In the genomic region with DNA sequence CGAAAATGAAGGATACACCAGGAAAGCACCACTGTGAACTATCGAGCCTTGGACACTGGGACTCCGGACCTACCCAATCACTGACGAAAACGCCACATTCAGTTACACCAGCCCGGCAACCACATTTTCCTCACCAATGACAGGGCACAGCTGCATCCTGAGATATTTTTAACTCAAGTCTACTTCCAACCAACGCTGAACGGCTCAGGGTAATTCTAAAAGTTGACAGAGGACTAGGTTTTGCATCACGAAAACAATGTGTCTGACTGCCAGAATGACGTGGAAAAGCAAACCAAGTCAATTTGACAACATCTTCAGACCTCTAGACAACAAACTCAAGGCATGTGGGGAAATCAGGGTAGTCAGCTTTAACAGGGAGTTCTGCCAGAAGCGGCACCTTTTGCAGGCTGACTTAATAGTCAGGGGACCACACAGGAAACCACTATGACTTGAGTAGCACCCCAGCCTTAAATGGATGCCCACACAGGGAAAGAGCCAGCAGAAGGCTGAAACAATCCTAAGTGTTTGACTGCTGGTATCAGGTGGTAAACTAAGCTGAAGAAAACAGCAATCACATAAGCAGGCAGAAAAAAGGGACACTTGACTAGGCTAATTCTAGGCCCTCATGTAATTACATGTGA, we compare ENCODE assay signal across 16 mouse cellular contexts. TPM values are rescaled to one million over a fixed set of nuclear protein-coding genes. Genes with fewer than 3 reads are reported as not detected.
DNase-seq lines count a peak whose midpoint lies in the region; ATAC-seq lines count a peak whose summit lies in the region.
"Had no signal": no experiment of that assay in that cellular context is flagged by ENCODE, and none has a peak within 500 bp of the region (broad histone marks: within the 10 kb centered on the region; RNA-seq: fewer than 3 reads in every experiment).

No protein-coding gene starts in this region.

- H3K4me3 ChIP-seq in heart, embryonic 15.5 days, result no peak overlapping the region
- H3K4me3 ChIP-seq: erythroblast, embryonic 14.5 days; limb, embryonic 12.5 days; lung, embryonic 15.5 days had no signal

- WGBS in heart, embryonic 15.5 days, result 45% methylated on average over 11 of the region's 11 CpGs

- no peaks in the 10 kb centered on the region for H3K9me3 ChIP-seq in heart, embryonic 15.5 days (replicated peaks)
- H3K9me3 ChIP-seq: limb, embryonic 12.5 days; lung, embryonic 15.5 days had no signal

- no peak for DNase-seq in heart, postnatal 14 days
- peak; percentile 72 to 73 for DNase-seq in CD8-positive naive resting alpha-beta T cell, adult 2 months (ENCODE audit: low read depth in 2 of 2, low spot score in 2 of 2)
- DNase-seq in MN1 (ENCODE audit: low spot score), result no peak
- DNase-seq in gastrocnemius, postnatal 25 days, result no peak
- DNase-seq in left cerebral cortex, adult 11 months (ENCODE audit: low spot score), result no peak
- DNase-seq: cerebellum, adult 8-10 months; heart, adult 18-20 months; kidney, postnatal 36 days had no signal

- ATAC-seq in heart, embryonic 15.5 days (replicated peaks; ENCODE audit: insufficient number of reproducible peaks, insufficient read depth, low FRiP score, low read depth), result no peak
- peak; percentile 70 for ATAC-seq in granulocyte monocyte progenitor cell, adult 5-6 weeks (replicated peaks; ENCODE audit: poor library complexity, severe bottlenecking)
- 0 out of 2 replicates have a peak, but pooled peaks have one; percentile 14 for ATAC-seq in neutrophil, adult 5-6 weeks (ENCODE audit: extremely low read depth, insufficient number of reproducible peaks, low FRiP score, poor library complexity, severe bottlenecking)
- ATAC-seq: intestine, postnatal 0 days; midbrain, embryonic 16.5 days had no signal

- H3K9ac ChIP-seq in heart, embryonic 15.5 days, result no peak overlapping the region
- H3K9ac ChIP-seq: limb, embryonic 12.5 days; lung, embryonic 15.5 days had no signal

- peak overlapping the region; percentile 28 for H3K27ac ChIP-seq in heart, embryonic 15.5 days
- H3K27ac ChIP-seq: limb, embryonic 12.5 days; lung, embryonic 15.5 days had no signal

- H3K36me3 ChIP-seq in heart, embryonic 15.5 days, result peaks cover 21% of the 10 kb centered on the region; the same call in 1 of the 2 replicates
- H3K36me3 ChIP-seq: lung, embryonic 15.5 days had no signal

- H3K4me1 ChIP-seq in heart, embryonic 15.5 days (replicated peaks), result peaks cover 10% of the 10 kb centered on the region
- H3K4me1 ChIP-seq: lung, embryonic 15.5 days had no signal

- intact Hi-C loops in heart, postnatal 14 days (cut with DNase I), result no loop called here

- H3K27me3 ChIP-seq in heart, embryonic 15.5 days, result no peaks in the 10 kb centered on the region
- H3K27me3 ChIP-seq: limb, embryonic 12.5 days; lung, embryonic 15.5 days had no signal

- peak overlapping the region; percentile 24; the same call in 1 of the 2 replicates for H3K4me2 ChIP-seq in heart, embryonic 15.5 days
- H3K4me2 ChIP-seq: limb, embryonic 12.5 days; lung, embryonic 15.5 days had no signal

RNA-seq across cellular contexts. Expression of a gene that starts 32.8 kb away (rescaled TPM):
- 11.9 and 12.2 TPM in 2 replicates for polyA plus RNA-seq in heart, embryonic 15.5 days (2015; fragmentation: Nextera tagmentation; extraction: Ambion mirVana)
- 1 to 10 TPM; 3.7 to 3.8 TPM for total RNA-seq in heart, postnatal 14 days (2021)
- 0.85 and 1.0 TPM in 2 replicates for total RNA-seq in granulocyte monocyte progenitor cell, adult 5-6 weeks (2014; fragmentation: Nextera tagmentation)
- 0.72 and 1.3 TPM in 2 replicates for total RNA-seq in granulocyte monocyte progenitor cell, adult 5-6 weeks (2017)
- total RNA-seq in neutrophil, adult 5-6 weeks (2017), result 3.1 and 3.8 TPM in 2 replicates
- under 1 TPM; 0.28 to 0.32 TPM for total RNA-seq in gastrocnemius, postnatal 25 days (2021)

Comparison
In these comparisons a context has a peak if more than half of its experiments do, and no peak if none do; other contexts are left out.
1. DNase-seq: peak in CD8-positive naive resting alpha-beta T cell, adult 2 months (2 of 2); none in heart, postnatal 14 days (0 of 2), MN1 (single experiment), gastrocnemius, postnatal 25 days (single experiment) and left cerebral cortex, adult 11 months (single experiment).